Mouse (Mus musculus) testis, postnatal 14 days (tissue): ENCODE results near the gene Klf2.

Experiments used
- DNase-seq: peaks from one replicate; pipeline ENCODE4 v3.0.0; 2021; ENCODE audit warnings: low spot score

The Klf2 gene

DNA sequence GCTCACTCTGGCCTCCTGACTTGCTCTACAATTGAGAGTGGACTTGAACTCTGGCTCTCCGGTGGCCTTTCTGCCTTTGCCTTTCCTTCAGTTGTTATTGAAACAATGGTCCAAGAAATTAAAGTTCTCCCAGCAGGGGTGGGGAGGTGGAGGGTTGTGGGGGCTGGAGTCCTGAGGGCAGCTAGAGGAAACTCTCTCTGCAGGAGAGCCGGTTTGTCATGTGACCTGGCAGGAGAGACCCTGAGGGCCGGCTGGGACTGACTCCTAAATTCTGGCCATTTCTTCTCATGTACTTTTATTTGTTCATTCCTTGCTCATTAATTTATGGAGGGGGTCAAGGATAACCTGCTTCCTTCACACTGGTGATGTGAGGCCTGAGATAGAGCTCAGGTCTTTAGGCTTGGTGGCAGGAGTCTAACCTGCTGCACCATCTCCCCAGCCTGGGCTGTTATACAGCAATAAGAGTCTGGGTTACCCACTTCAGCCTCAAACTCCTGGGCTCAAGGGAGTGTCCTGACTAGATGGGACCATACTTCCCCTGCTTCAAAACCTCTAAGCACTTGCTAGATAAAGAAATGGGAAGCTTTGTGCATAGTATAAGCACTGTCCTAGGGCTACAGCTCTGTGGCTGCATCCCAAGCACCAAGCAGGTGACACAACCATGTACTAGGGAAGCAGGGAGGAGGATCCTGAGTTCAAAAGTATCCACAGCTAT is 14.8 kb downstream of the Klf2 start:
- no peak for DNase-seq

DNA sequence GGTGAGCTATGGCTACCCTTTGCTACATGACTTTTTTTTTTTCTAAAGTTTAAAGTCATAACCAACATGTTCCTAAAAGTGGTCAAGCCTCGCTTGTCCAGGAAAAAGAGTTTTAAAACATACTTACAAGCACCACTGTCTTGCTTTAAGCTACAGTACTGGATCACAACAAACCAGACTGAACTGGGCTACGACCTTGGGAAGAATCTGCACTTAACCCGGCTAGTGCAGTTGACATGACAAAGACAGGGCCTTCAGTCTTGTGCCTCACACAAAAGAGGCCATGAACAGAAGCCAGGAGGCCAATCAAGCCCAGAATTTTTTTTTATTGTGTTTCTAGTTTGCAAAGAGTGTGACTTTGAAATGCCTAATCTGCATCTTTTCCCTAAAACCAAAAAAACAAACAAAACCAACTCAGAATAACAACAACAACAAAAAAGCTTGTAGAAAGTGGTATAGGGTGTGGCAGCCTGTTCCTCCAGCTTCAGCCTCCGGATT is 15.4 kb downstream of the Klf2 start:
- DNase-seq = no peak

DNA sequence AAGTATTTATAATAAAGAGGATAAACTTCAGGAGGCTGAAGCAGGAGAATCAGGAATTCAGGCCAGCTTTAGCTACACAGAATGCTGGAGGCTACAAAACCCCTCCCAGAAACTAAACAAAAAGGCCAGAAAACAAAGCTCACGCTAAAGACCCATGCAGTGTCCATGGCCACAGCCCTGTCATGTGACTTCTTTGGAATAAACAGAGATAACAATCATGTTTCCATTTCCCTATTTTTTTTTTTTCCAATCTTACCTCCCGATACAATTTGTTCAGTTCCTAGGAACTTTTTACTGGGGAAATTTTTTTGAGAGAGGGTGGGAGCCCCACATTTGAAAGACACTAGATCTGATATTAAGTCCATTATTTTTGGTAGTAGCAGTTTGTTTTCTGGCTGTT is 17.4 kb downstream of the Klf2 start:
- no peak for DNase-seq

DNA sequence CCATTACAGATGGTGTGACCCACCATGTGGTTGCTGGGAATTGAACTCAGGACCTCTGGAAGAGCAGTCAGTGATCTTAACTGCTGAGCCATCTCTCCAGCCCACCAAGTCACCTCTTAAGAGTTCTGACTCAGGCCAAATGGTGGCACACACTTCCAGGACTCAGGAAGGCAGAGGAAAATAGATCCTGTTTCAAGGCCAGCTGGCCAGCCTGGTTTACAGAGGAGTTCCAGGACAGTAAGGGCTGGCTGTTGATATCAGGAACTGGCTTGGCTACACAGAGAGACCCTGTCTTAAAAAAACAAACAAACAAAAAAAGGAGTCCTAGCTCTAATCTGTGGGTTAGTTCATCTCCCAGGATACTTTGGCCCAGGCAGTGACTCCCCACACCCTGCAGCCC is 18.2 kb downstream of the Klf2 start:
- DNase-seq = no peak

DNA sequence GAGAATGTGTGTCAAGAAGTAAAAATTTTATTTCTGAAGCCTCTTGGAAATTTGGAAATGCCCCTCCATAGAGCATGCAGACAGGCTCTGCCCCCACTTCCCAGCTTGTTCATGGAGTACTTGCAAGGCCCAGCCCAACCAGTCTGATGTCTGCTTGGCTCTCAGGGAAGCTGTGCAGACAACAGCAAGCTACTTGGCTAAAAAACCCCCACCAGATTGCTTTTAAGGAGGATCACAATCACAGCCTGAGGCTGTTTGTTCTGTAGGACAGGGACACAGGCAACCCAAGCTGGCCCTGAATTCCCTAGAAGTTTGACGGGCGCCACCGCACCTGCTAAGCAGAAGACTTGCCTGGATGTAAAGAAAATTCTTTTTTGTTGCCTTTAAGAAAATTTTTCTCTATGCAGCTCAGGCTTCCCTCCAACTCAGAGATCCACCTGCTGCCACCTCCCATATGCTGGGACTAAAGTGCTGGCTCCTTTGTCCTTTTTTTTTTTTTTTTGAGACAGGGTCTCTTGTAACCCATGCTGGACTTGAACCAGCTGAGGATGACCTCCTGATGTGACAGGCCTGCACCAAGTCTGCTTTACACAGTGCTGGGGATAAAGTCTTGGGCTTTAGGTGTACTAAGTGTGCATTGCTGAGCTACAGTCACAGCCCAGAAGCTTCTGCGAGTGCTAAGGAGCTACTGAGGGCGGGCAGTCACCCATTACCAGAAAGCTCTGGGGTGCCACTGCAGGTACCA is 23.9 kb downstream of the Klf2 start:
- no peak for DNase-seq

DNA sequence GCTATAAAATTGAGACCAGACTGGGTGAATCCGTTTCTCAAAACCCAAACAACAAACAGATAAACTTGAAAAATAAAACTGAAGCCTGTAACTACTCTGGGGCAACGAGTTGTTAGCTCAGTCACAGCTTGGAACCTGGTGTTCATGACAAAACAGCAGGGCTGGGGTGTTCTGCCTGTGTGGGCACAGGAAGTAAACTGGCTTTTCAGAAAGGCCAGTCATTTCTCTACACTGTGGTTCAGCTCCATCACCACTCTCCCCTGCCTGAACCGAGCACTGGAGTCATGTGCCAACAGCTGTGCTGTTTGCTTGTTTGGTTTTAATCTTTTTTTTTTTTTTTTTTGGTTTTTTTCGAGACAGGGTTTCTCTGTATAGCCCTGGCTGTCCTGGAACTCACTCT is 24.9 kb downstream of the Klf2 start:
- DNase-seq = no peak

DNA sequence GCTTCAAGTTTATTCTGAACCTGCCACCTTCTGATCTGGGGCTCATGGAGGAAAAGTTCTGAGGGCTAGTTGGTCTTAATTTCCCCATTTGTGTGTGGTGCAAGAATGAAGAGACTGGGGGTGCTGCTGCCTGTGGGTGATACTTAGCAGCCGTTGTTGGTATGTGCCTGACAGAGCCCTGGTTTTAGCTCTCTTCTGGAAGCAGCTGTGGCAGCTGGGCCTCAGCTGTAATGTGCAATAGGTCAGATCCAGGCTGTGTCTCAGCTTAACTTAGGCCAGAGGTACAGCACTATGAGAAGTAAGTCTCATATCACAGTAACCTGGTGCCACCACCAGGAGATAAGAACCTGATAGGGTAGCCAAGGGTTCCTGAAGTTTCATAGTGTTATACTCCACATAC is 28.7 kb downstream of the Klf2 start:
- no peak for DNase-seq

DNA sequence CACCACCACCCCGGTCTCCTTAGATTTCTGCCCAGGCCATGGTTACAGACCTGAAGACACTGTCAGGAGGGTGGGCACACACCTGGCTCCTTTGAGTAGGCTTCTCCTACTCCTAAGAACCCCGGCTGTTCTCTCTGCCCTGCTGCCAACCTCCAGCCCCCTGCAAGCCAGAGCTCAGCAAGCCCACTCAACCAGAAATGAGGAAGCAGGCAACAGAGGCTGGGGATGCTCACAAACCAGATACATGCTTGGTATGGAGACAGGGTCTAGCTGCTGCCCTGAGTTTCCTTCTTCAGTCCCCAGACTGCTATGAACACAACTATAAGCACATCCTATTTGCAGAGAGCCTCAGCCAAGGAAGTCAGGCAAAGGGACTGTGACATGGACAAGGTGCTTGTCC is 29.3 kb downstream of the Klf2 start:
- no peak for DNase-seq

DNA sequence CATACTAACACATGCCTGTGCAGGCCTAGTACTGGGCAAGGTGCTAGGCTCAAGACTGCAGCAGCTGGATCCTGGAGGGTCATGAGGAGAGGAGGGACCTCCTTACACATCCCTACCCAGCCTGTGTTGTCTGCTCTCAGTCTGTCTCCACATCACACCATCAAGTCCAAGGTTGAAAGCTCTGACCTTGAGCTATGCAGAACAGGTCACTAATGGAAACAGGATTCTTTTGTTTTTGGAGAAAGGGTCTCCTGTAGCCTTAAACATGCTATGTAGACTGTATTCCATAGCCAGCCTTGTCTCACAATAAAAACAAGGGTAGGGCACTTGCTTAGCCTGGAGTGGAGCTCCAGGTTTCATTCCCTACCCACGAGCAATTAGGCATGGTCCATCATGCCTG is 30.1 kb downstream of the Klf2 start:
- no peak for DNase-seq

DNA sequence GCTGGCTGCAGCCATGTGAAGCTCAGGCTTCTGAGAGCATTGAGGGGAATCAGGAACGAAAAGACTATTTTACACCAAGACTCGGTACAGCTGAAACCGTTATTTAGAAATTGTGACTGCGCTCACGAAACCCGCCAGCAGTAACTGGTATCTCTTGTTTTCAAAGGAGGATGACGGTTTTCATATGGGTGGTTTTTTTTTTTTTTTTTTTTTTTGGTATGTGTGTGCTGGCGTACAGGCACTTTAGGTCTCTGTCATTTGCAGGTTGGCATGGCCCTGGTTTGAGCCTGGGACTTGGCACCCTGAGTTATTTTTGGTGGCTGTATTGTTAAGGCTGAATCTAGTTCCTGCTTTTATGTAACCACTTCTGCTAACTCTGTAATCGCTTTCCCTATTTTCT is 31.0 kb downstream of the Klf2 start:
- DNase-seq = no peak

DNA sequence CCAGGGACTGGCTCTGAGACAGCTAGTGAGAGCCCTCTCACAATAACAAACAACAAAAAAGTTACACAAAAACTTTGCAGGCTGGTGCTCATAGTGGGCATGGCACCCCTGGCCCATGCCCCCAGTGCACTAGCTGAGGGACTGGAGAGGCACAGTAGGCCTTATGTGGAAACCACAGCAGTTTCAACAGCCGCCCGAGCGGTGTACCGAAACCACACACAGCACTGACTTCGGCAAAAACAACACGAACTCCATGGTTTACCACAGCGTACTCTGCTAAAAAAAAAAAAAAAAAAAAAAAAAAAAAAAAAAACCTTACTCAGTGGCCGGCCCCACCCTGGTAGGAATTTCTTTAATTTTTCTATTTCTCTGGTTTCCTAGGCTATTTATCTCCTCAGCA is 31.9 kb downstream of the Klf2 start:
- no peak for DNase-seq

DNA sequence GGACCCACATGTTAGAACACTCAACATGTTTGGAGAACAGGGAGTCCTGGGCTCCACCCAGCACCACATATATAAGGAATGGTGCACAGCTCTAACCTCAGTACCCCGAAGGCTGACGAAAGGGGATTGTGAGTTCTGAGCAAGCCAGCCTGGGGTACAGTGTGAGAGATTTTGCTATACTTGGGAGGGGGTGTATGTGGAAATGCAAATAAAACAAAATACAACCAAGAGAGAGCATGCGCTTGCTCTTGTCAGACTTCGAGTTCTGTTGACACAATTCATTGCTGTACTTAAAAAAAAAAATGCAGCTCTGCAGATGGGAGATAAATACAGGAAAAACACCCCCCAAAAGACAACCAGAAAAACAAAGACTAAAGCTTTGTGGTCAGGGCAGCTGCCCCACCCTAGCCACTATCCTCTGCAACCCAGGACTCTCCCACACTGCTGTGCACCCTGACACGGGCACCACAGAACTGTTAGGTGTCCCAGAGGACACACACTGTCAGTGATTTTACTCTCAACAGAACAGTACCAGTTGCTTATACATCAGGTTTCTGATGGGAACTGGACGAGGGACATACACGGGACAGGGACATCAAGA is 32.7 kb downstream of the Klf2 start:
- DNase-seq = no peak

DNA sequence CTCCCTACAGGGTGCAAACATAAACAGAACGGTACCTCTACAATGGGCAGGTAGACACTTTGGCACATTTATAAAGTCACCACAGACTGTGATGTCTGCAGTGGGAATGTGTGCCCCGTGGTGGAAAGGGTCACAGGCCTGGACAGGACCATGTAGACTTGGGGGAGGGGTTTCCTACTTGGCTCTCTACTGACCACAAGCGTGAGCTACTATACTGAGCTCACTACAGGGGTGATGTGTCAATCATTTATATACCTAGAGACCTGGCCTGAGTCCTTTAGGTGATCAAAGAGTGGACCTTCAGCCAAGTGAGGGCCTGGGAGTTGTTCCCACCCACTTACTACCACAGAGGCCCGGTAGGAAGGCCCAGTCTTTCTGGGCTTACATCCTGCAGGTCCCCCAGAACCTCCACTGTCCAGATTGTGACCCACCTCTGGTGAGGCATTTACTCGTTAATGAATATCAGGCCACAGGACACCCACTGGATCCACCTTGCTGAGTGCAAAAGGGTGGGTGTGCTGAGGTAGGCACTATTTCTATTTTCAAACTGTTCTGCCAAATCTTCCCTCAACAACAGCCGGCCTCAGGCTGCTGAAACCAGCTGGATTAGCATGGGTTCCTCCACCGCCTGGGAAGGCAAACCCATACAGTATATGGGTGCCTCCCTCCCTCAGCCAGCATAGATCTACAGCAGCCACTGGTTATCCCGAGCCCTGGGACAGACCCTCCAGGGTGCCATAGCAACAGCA is 34.3 kb downstream of the Klf2 start:
- no peak for DNase-seq

DNA sequence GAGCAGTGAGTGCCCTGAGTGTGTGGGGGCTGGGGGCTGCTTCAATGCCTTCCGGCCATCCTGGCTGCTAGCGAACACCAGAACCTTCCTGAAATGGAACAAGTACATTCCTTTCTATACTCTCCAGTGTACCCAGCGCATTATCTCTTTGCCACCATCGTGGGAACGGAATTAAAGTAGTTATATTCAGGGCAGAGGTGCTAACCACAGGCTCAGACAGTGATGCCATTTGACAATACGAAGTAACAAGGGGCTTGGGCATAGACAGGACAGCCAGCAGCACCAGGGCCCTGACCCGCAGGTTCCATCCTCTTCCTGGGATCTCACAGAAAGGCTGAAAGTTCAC is 34.8 kb downstream of the Klf2 start:
- no peak for DNase-seq

DNA sequence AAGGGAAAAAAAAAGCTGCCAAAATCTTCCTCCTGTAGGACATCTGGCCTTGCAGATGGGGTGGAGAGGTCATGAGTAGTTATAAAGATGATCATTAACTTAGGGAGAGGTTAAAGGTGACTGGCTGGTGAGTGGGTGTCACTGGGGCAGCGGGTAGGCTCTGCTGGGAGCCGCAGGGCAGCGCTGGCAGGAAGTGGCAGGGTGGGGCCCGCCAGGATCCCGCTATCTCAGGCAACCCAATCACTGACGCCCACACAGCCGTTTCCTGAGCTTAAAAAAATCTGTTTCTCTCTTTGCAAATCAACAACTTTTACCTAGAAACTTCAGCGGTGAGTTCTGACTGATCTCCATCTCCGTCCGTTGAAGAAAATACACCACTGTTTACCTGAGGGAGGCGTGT is 35.4 kb downstream of the Klf2 start:
- DNase-seq = no peak

DNA sequence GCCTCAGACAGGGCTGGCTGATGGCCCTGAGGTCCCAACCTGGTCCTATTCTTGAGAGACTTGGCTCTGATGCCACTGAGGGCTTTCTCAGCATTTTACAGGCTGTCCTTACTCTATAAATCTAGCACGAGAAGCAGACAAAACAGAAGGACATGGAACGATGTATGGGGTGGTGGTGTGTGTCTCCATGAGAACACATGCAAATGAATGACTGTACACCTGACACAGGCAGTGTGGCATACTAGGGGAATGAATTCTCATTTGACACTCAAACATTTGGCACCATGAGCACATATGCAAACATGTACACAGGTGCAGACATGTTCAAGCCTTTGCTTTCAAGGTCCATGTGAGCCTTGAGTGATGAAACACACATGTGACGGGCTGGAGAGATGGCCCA is 37.8 kb downstream of the Klf2 start:
- no peak for DNase-seq

DNA sequence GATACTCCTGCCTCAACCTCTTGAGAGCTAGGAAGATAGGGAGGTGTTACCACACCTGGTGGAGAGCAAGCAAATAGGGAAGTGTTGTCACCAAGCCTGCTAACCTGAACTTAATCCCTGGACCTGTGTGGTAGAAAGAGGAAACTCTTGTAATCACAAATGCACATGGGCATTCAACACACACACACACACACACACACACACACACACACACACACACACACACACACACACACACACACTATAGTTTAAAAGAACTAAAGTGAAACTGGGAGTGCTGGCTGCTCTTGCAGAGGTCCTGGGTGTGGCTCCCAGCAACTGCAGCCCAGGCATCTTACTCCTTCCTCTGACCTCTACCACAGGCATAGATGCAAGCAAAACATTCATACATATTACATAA is 41.3 kb downstream of the Klf2 start:
- DNase-seq = no peak

DNA sequence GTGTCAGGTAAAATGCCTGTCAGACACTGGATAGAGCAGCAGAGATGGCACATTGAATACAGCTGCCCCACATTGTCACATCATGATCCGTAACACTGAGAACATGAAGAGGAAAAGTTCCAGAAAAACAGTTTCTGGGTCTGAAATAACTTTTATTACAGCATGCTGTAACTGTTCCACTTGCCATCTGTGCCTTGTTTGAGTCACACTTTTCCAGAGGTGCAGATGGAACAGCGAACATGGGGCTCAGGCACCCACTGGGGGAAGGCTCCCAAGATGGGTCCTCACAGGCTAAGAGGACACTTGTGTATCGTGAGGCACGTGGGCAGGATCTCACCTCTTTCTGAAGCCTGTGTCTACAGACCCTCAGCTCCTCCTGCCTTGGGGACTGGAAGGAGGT is 43.9 kb downstream of the Klf2 start:
- no peak for DNase-seq

DNA sequence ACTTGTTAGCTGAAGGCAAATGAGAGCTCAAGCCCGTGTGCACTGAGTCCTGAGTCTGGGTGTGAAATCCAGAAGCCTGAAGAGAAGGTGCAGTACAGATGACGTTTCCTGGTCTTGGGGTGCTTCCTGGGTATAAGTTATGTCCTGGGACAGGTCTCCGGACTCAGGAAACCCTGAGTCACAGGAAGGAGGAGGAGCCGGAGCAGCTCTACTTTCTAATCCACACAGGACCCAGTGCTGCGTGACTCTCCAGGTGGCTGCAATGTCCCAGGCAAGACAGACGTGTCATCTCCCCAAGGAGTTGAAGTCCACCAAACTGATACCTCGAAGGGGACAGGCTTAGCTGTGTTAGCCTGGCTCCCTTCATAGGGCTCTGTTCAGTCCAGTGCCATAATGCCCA is 44.6 kb downstream of the Klf2 start:
- DNase-seq = no peak

DNA sequence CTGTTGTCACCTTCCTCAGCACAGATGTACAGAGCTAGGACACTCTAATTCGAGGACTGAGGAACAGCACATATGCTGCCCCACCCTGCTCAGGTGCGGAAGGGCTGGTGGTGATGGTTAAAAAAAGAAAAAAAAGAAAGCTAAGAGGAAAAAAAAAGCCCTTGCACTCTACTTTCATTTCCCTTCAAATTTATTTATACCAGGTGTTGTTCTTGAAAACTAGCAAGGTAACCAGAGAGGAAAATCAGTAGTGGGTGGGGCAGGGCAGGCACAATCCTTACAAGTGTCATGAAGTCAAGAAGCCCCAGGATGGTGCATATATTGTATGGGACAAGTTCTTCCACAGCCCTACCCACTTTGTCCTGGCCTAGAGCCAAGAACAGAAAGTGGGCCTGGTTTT is 46.2 kb downstream of the Klf2 start:
- DNase-seq = no peak

DNA sequence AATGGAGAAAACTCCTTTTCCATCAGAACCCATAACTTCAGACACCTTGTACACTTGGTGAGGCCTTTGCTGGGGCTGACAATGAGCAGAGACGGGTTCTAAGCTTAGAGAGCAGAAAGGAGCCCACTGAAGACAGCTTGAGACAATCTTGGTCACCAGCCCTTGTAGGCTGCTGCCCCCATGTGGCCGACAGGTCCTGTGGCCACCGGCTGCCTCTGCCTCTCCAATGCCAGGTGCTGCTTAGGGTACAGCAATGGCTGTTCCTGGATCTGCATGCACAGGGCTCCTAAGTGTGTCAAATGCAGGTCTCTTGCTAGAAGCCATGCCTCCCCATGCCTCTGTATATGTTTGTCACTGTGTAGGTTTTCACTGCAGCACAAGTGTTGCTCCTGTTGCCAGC is 47.0 kb downstream of the Klf2 start:
- peak; percentile 31 for DNase-seq

DNA sequence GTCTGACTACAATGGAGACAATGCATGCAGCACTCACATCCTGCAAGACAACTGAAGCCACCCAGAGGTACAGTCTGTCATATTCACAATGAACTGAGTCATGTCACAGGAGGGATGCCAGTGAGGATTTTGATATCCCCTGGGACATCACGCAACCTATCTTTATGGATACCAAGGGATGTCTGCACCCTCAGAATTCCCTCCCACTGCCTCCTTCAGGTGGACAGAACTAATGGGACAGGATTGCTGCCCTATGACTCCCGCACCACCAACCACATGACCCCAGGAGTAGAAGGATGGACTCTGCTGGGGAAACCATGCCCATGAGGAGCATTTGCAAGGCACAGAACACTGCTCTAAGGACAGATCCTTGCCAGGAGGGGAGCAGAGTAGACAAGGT is 47.6 kb downstream of the Klf2 start:
- DNase-seq = no peak
